Mouse (Mus musculus): ENCODE measurements at regions not wholly inside any gene's neighbourhood (a gene's known extent, or its start where the extent isn't known, plus 50 kb on each side); places are given as distances from the start of the nearest gene placed in this dataset.

- Histone ChIP-seq H3K9me3 (replicated peaks; ENCODE audit: control insufficient read depth, insufficient read depth, low read length, poor library complexity, severe bottlenecking) (no peaks in the 10 kb centered on the region), H3K9ac (ENCODE audit: low read depth, poor library complexity, severe bottlenecking) (no peak overlapping the region), H3K27me3 (ENCODE audit: control insufficient read depth, insufficient read depth, low read length, poor library complexity, severe bottlenecking) (no peaks in the 10 kb centered on the region; the same call in 1 of the 2 replicates), H3K27ac (ENCODE audit: insufficient read depth, low read length) (no peak overlapping the region), H3K36me3 (ENCODE audit: control insufficient read depth, insufficient read depth, low read length, poor library complexity, severe bottlenecking) (no peaks in the 10 kb centered on the region), H3K4me3 (ENCODE audit: low read depth, low read length) (no peak overlapping the region), H3K4me1 (ENCODE audit: control insufficient read depth, insufficient read depth, low read length) (no peaks in the 10 kb centered on the region)
- TF ChIP-seq EP300 (IDR thresholded peaks at IDR 0.05; ENCODE audit: insufficient read depth, low read depth, low read length) (no peak), POLR2A (IDR thresholded peaks at IDR 0.05; ENCODE audit: insufficient read depth, low read length) (no peak), CTCF (IDR thresholded peaks at IDR 0.05; ENCODE audit: low read depth, low read length) (no peak)
Observed at GRCm38 (mm10) chr2:137456436-137456835, 340.0 kb upstream of the Jag1 start.

GRCm38 (mm10) chr2:137446919-137447318 is 330.5 kb upstream of the Jag1 start:
- Histone ChIP-seq H3K27ac (ENCODE audit: insufficient read depth, low read length) (no peak overlapping the region), H3K9ac (ENCODE audit: low read depth, poor library complexity, severe bottlenecking) (no peak overlapping the region), H3K4me3 (ENCODE audit: low read depth, low read length) (no peak overlapping the region), H3K4me1 (ENCODE audit: control insufficient read depth, insufficient read depth, low read length) (no peaks in the 10 kb centered on the region), H3K9me3 (replicated peaks; ENCODE audit: control insufficient read depth, insufficient read depth, low read length, poor library complexity, severe bottlenecking) (no peaks in the 10 kb centered on the region), H3K36me3 (ENCODE audit: control insufficient read depth, insufficient read depth, low read length, poor library complexity, severe bottlenecking) (no peaks in the 10 kb centered on the region), H3K27me3 (ENCODE audit: control insufficient read depth, insufficient read depth, low read length, poor library complexity, severe bottlenecking) (no peaks in the 10 kb centered on the region)
- TF ChIP-seq EP300 (IDR thresholded peaks at IDR 0.05; ENCODE audit: insufficient read depth, low read depth, low read length) = no peak
- no peak for TF ChIP-seq CTCF (IDR thresholded peaks at IDR 0.05; ENCODE audit: low read depth, low read length)
- TF ChIP-seq POLR2A (IDR thresholded peaks at IDR 0.05; ENCODE audit: insufficient read depth, low read length) = no peak

- no peaks in the 10 kb centered on the region for H3K36me3 ChIP-seq (ENCODE audit: control insufficient read depth, insufficient read depth, low read length, poor library complexity, severe bottlenecking)
- no peaks in the 10 kb centered on the region for H3K27me3 ChIP-seq (ENCODE audit: control insufficient read depth, insufficient read depth, low read length, poor library complexity, severe bottlenecking)
- H3K9me3 ChIP-seq (replicated peaks; ENCODE audit: control insufficient read depth, insufficient read depth, low read length, poor library complexity, severe bottlenecking) = no peaks in the 10 kb centered on the region
- H3K27ac ChIP-seq (ENCODE audit: insufficient read depth, low read length) = no peak overlapping the region
- no peaks in the 10 kb centered on the region for H3K4me1 ChIP-seq (ENCODE audit: control insufficient read depth, insufficient read depth, low read length)
- no peak overlapping the region for H3K9ac ChIP-seq (ENCODE audit: low read depth, poor library complexity, severe bottlenecking)
- TF ChIP-seq EP300 (IDR thresholded peaks at IDR 0.05; ENCODE audit: insufficient read depth, low read depth, low read length) = no peak
- TF ChIP-seq CTCF (IDR thresholded peaks at IDR 0.05; ENCODE audit: low read depth, low read length) = no peak
- no peak for TF ChIP-seq POLR2A (IDR thresholded peaks at IDR 0.05; ENCODE audit: insufficient read depth, low read length)
- H3K4me3 ChIP-seq (ENCODE audit: low read depth, low read length) = no peak overlapping the region
Observed at GRCm38 (mm10) chr2:137437741-137438140, 321.3 kb upstream of the Jag1 start.

- no peaks in the 10 kb centered on the region for H3K27me3 ChIP-seq (ENCODE audit: control insufficient read depth, insufficient read depth, low read length, poor library complexity, severe bottlenecking)
- H3K27ac ChIP-seq (ENCODE audit: insufficient read depth, low read length) = no peak overlapping the region
- H3K4me3 ChIP-seq (ENCODE audit: low read depth, low read length) = no peak overlapping the region
- TF ChIP-seq CTCF (IDR thresholded peaks at IDR 0.05; ENCODE audit: low read depth, low read length) (no peak), EP300 (IDR thresholded peaks at IDR 0.05; ENCODE audit: insufficient read depth, low read depth, low read length) (no peak), POLR2A (IDR thresholded peaks at IDR 0.05; ENCODE audit: insufficient read depth, low read length) (no peak)
- H3K9ac ChIP-seq (ENCODE audit: low read depth, poor library complexity, severe bottlenecking) = no peak overlapping the region
- no peaks in the 10 kb centered on the region for H3K9me3 ChIP-seq (replicated peaks; ENCODE audit: control insufficient read depth, insufficient read depth, low read length, poor library complexity, severe bottlenecking)
- H3K36me3 ChIP-seq (ENCODE audit: control insufficient read depth, insufficient read depth, low read length, poor library complexity, severe bottlenecking) = no peaks in the 10 kb centered on the region
- H3K4me1 ChIP-seq (ENCODE audit: control insufficient read depth, insufficient read depth, low read length) = no peaks in the 10 kb centered on the region
Observed at GRCm38 (mm10) chr2:137436161-137436560, 319.7 kb upstream of the Jag1 start.

DNA sequence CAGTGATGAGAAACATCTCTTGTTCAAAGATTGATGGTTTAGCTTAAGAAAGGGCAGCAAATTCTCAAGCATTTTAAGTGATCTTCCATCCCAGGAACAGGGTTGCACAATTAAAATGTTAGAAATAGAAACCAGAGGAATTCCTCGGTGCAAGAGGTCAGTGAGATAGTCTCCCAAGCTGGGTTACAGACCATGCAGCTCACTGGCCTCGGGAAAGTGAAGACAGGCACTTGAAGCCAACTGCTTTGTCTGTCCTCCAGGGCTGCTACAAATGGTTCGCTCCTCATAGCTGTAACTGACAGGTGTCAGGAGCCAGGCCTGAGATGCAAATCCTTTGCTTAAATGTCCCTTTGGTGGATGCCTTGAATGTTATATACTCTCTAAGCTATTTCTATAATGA is 306.2 kb upstream of the Jag1 start:
- no peak for TF ChIP-seq POLR2A (IDR thresholded peaks at IDR 0.05; ENCODE audit: insufficient read depth, low read length)
- TF ChIP-seq EP300 (IDR thresholded peaks at IDR 0.05; ENCODE audit: insufficient read depth, low read depth, low read length) = no peak
- TF ChIP-seq CTCF (IDR thresholded peaks at IDR 0.05; ENCODE audit: low read depth, low read length) = no peak
- no peak overlapping the region for H3K9ac ChIP-seq (ENCODE audit: low read depth, poor library complexity, severe bottlenecking)

DNA sequence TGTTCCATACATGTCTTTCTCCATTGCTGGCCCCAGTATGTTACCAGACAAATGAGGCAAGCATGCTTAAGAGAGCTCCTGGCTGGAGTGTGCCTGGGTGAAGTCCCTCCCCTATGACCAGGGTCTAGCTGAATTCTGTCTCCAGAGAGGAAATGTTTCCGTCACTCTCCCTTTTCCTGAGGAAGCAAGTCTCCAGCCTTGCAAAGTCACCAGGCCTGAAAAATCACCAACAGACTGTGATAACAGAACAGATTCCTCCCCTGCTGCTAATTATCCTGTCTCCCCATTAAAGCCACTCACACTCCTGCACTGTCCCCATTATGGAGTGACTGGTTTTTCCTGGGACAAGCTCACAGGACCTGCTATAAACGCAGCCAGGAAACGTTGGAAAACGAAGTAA is 303.2 kb upstream of the Jag1 start:
- no peaks in the 10 kb centered on the region for H3K36me3 ChIP-seq (ENCODE audit: control insufficient read depth, insufficient read depth, low read length, poor library complexity, severe bottlenecking)
- no peak for TF ChIP-seq POLR2A (IDR thresholded peaks at IDR 0.05; ENCODE audit: insufficient read depth, low read length)
- H3K27me3 ChIP-seq (ENCODE audit: control insufficient read depth, insufficient read depth, low read length, poor library complexity, severe bottlenecking) = no peaks in the 10 kb centered on the region
- H3K4me1 ChIP-seq (ENCODE audit: control insufficient read depth, insufficient read depth, low read length) = no peaks in the 10 kb centered on the region
- H3K9ac ChIP-seq (ENCODE audit: low read depth, poor library complexity, severe bottlenecking) = no peak overlapping the region
- H3K4me3 ChIP-seq (ENCODE audit: low read depth, low read length) = no peak overlapping the region
- no peak overlapping the region for H3K27ac ChIP-seq (ENCODE audit: insufficient read depth, low read length)
- no peaks in the 10 kb centered on the region for H3K9me3 ChIP-seq (replicated peaks; ENCODE audit: control insufficient read depth, insufficient read depth, low read length, poor library complexity, severe bottlenecking)

More for the DNA sequence above, 306.2 kb upstream of the Jag1 start:
- no peaks in the 10 kb centered on the region for H3K27me3 ChIP-seq (ENCODE audit: control insufficient read depth, insufficient read depth, low read length, poor library complexity, severe bottlenecking)
- H3K4me1 ChIP-seq (ENCODE audit: control insufficient read depth, insufficient read depth, low read length) = no peaks in the 10 kb centered on the region
- no peak overlapping the region for H3K27ac ChIP-seq (ENCODE audit: insufficient read depth, low read length)
- H3K9me3 ChIP-seq (replicated peaks; ENCODE audit: control insufficient read depth, insufficient read depth, low read length, poor library complexity, severe bottlenecking) = no peaks in the 10 kb centered on the region
- no peak overlapping the region for H3K4me3 ChIP-seq (ENCODE audit: low read depth, low read length)
- H3K36me3 ChIP-seq (ENCODE audit: control insufficient read depth, insufficient read depth, low read length, poor library complexity, severe bottlenecking) = no peaks in the 10 kb centered on the region
